Mouse (Mus musculus) CD4-positive, CD25-positive, alpha-beta regulatory T cell, adult 4 months (primary cell): ENCODE results near the gene Scarb2. TPM values are rescaled to one million over a fixed set of nuclear protein-coding genes. Genes with fewer than 3 reads are reported as not detected.
A peak's percentile ranks its signal among the peaks of the same experiment; 100 is the strongest.

Experiments used
- ATAC-seq: one replicate; pipeline ENCODE4 v1.8.0; 2017
- polyA plus RNA-seq, 2 experiments: library from polyadenylated mRNA; unstranded; fragments of 100-300 nt; shearing (Covaris generic); gene quantifications; one replicate each; pipeline ENCODE4 v1.2.1; 2017

Scarb2 gene
- polyA plus RNA-seq, 2 experiments from 2014 or later = 9.1 to 13.0 TPM

- ATAC-seq = peak; percentile 87
Measured at GRCm38 (mm10) chr5:92490779-92491178, 15.9 kb downstream of the Scarb2 start.

- ATAC-seq = peak; percentile 6
Measured at GRCm38 (mm10) chr5:92490304-92490703, 16.3 kb downstream of the Scarb2 start.

- ATAC-seq = peak; percentile 8
Measured at GRCm38 (mm10) chr5:92489503-92489902, 17.1 kb downstream of the Scarb2 start.

GRCm38 (mm10) chr5:92488961-92489360 is 17.7 kb downstream of the Scarb2 start:
- ATAC-seq = no peak

- ATAC-seq = no peak
Measured at GRCm38 (mm10) chr5:92488408-92488807, 18.2 kb downstream of the Scarb2 start.

- ATAC-seq = no peak
Measured at GRCm38 (mm10) chr5:92486758-92487157, 19.9 kb downstream of the Scarb2 start.

GRCm38 (mm10) chr5:92484880-92485279 is 21.8 kb downstream of the Scarb2 start:
- ATAC-seq = peak; percentile 97

GRCm38 (mm10) chr5:92472863-92473262 is 33.8 kb downstream of the Scarb2 start:
- no peak for ATAC-seq

GRCm38 (mm10) chr5:92471531-92471930 is 35.1 kb downstream of the Scarb2 start:
- ATAC-seq = no peak

- ATAC-seq = no peak
Measured at GRCm38 (mm10) chr5:92469201-92470130, 37.2 kb downstream of the Scarb2 start.

GRCm38 (mm10) chr5:92468234-92468633 is 38.4 kb downstream of the Scarb2 start:
- ATAC-seq = no peak

GRCm38 (mm10) chr5:92467102-92467766 is 39.4 kb downstream of the Scarb2 start:
- ATAC-seq = peak; percentile 72

GRCm38 (mm10) chr5:92465511-92465910 is 41.1 kb downstream of the Scarb2 start:
- no peak for ATAC-seq

GRCm38 (mm10) chr5:92461321-92461720 is 45.3 kb downstream of the Scarb2 start:
- peak; percentile 83 for ATAC-seq

- ATAC-seq = no peak
Measured at GRCm38 (mm10) chr5:92458726-92459125, 47.9 kb downstream of the Scarb2 start.

GRCm38 (mm10) chr5:92457410-92457809 is 49.2 kb downstream of the Scarb2 start:
- ATAC-seq = no peak

- ATAC-seq = no peak
Measured at GRCm38 (mm10) chr5:92452876-92453275, 53.8 kb downstream of the Scarb2 start.

GRCm38 (mm10) chr5:92446736-92447135 is 59.9 kb downstream of the Scarb2 start:
- no peak for ATAC-seq

GRCm38 (mm10) chr5:92445016-92445415 is 61.6 kb downstream of the Scarb2 start:
- ATAC-seq = no peak

GRCm38 (mm10) chr5:92442914-92443313 is 63.7 kb downstream of the Scarb2 start:
- no peak for ATAC-seq

GRCm38 (mm10) chr5:92441494-92441893 is 65.1 kb downstream of the Scarb2 start:
- ATAC-seq = no peak

- ATAC-seq = no peak
Measured at GRCm38 (mm10) chr5:92438540-92438939, 68.1 kb downstream of the Scarb2 start.

GRCm38 (mm10) chr5:92435025-92435584 is 71.5 kb downstream of the Scarb2 start, which contains the start of gene Nup54:
Nup54 (minus strand) TSS chr5:92435219.
- ATAC-seq = peak; percentile 99
